In the genomic region with DNA sequence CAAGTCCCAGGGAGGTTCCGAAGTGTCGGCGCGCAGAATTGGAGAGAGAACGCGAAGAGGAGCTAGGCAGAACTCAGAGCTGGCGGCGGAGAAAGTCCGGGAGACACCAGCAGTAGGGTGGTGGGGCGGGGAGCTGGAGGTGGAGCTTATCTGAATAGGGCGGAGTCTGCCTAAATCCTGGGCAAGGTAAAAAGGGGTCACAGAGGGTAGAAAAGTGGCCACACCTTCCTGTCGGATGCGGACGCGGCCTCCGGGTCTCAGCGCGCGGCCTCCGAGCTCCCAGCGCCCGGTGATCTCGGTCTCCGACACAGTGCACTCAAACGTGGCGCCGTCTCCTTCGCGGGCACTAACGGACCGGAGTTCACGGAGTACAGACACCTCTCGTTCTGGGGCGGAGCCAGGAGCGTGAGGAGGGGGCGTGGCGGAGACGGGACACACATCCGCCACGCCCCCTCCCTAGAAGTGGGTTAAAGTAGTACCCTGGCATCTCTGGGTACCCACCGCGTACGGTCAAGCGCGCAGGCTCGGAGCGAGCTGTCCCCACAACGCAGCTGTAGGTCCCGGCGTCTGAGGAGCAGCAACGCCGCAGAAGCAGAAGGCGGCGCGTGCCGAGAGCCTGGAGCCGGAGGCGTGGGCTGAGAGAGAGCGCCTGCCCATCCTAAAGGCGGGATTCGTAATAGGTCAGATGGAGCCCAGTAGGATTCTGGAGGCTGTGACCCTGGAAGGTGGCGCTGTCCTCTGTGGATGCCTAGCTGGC, we compare ENCODE assay signal across 9 mouse cellular contexts. TPM values are rescaled to one million over a fixed set of nuclear protein-coding genes. Genes with fewer than 3 reads are reported as not detected.
DNase-seq lines count a peak whose midpoint lies in the region; ATAC-seq and TF ChIP-seq lines count a peak whose summit lies in the region.
"Had no signal": no experiment of that assay in that cellular context is flagged by ENCODE, and none has a peak within 500 bp of the region (broad histone marks: within the 10 kb centered on the region; RNA-seq: fewer than 3 reads in every experiment).

No protein-coding gene starts in this region.

- intact Hi-C loops in heart, postnatal 25 days (cut with DNase I): no loop called here

- DNase-seq in heart, adult 11 months: peak; percentile 93
- no peak for DNase-seq in heart, postnatal 25 days (ENCODE audit: low spot score)
- DNase-seq in cerebellum, adult 9-11 months: peak; percentile 87
- peak; percentile 47 to 61 for DNase-seq in frontal cortex, postnatal 25 days (ENCODE audit: low spot score in 2 of 2)
- DNase-seq in kidney, adult 2 months: peak; percentile 93
- DNase-seq in naive thymus-derived CD4-positive, alpha-beta T cell, adult 2 months (ENCODE audit: low read depth): peak; percentile 79

- peak overlapping the region; percentile 48 for H3K4me3 ChIP-seq in kidney, adult 2 months (ENCODE audit: insufficient read depth, low read depth, low read length)
- H3K4me3 ChIP-seq in liver, embryonic 12.5 days: peak overlapping the region; percentile 51
- peak overlapping the region; percentile 61 for H3K4me3 ChIP-seq in testis, adult 2 months (ENCODE audit: control insufficient read depth, low read depth, low read length)

- no peak overlapping the region for H3K27ac ChIP-seq in kidney, adult 2 months (ENCODE audit: insufficient read depth, low read depth, low read length)
- H3K27ac ChIP-seq in liver, embryonic 12.5 days: no peak overlapping the region
- no peak overlapping the region for H3K27ac ChIP-seq in testis, adult 2 months (ENCODE audit: control insufficient read depth, insufficient read depth, low read depth, low read length)

- H3K27me3 ChIP-seq in kidney, adult 2 months (replicated peaks; ENCODE audit: control insufficient read depth, insufficient read depth, low read length): no peaks in the 10 kb centered on the region
- H3K27me3 ChIP-seq in liver, embryonic 12.5 days (replicated peaks): peaks cover 98% of the 10 kb centered on the region
- no peaks in the 10 kb centered on the region for H3K27me3 ChIP-seq in testis, adult 2 months (ENCODE audit: control insufficient read depth, insufficient read depth, low read length)

- ATAC-seq in liver, embryonic 12.5 days: peak; percentile 63

- H3K36me3 ChIP-seq in kidney, adult 2 months (ENCODE audit: control insufficient read depth, insufficient read depth, low read length): no peaks in the 10 kb centered on the region
- peaks cover 2% of the 10 kb centered on the region; the same call in 1 of the 2 replicates for H3K36me3 ChIP-seq in liver, embryonic 12.5 days
- no peaks in the 10 kb centered on the region for H3K36me3 ChIP-seq in testis, adult 2 months (ENCODE audit: control insufficient read depth, insufficient read depth, low read length)

- H3K9ac ChIP-seq in liver, embryonic 12.5 days: no peak overlapping the region; the same call in 1 of the 2 replicates

- peaks cover 8% of the 10 kb centered on the region for H3K4me1 ChIP-seq in kidney, adult 2 months (ENCODE audit: control insufficient read depth, insufficient read depth, low read length)
- peaks cover 15% of the 10 kb centered on the region for H3K4me1 ChIP-seq in liver, embryonic 12.5 days
- H3K4me1 ChIP-seq in testis, adult 2 months (ENCODE audit: control insufficient read depth, insufficient read depth, low read length): peaks cover 16% of the 10 kb centered on the region

- TF ChIP-seq CTCF in kidney, adult 2 months (conservative IDR thresholded peaks at IDR 0.05; ENCODE audit: insufficient read depth, insufficient read length, low read depth, low read length): no peak
- TF ChIP-seq CTCF in testis, adult 2 months (IDR thresholded peaks at IDR 0.05; ENCODE audit: control insufficient read depth, insufficient read depth, insufficient replicate concordance, low read depth, low read length): no peak

- WGBS in kidney, adult 2 months: 1% methylated on average over 62 of the region's 62 CpGs
- WGBS in liver, embryonic 12.5 days (ENCODE audit: insufficient replicate concordance): 1% methylated on average over 62 of the region's 62 CpGs

- peak overlapping the region; percentile 68 for H3K4me2 ChIP-seq in liver, embryonic 12.5 days

- H3K9me3 ChIP-seq in liver, embryonic 12.5 days (replicated peaks): no peaks in the 10 kb centered on the region
- H3K9me3 ChIP-seq: G1E had no signal

- TF ChIP-seq POLR2A in kidney, adult 2 months (IDR thresholded peaks at IDR 0.05; ENCODE audit: low read depth, low read length): no peak
- TF ChIP-seq POLR2A in testis, adult 2 months (IDR thresholded peaks at IDR 0.05; ENCODE audit: control insufficient read depth, low read depth, low read length): no peak

RNA-seq across cellular contexts. Expression of a gene that starts 8.3 kb away (rescaled TPM):
- under 1 TPM; 0.42 to 0.61 TPM for total RNA-seq in heart, postnatal 25 days (2021)
- polyA plus RNA-seq in kidney, adult 2 months (2012; rRNA removed): 1.3 and 1.8 TPM in 2 replicates
- 0.18 and 0.20 TPM in 2 replicates for polyA plus RNA-seq in liver, embryonic 12.5 days (2016; fragmentation: Nextera tagmentation; extraction: Ambion mirVana)
- polyA plus RNA-seq in testis, adult 2 months (2012; rRNA removed): 7.2 and 8.9 TPM in 2 replicates

RNA-seq across cellular contexts. Expression of a gene that starts 8.5 kb away (rescaled TPM):
- total RNA-seq in heart, postnatal 25 days (2021): 10 to 100 TPM; 26.4 to 28.2 TPM
- polyA plus RNA-seq in kidney, adult 2 months (2012; rRNA removed): 31.6 and 51.9 TPM in 2 replicates
- polyA plus RNA-seq in liver, embryonic 12.5 days (2016; fragmentation: Nextera tagmentation; extraction: Ambion mirVana): 13.0 and 14.5 TPM in 2 replicates
- 39.5 and 40.8 TPM in 2 replicates for polyA plus RNA-seq in testis, adult 2 months (2012; rRNA removed)

RNA-seq across cellular contexts. Expression of a gene that starts 18.7 kb away (rescaled TPM):
- total RNA-seq in heart, postnatal 25 days (2021): 100 to 1,000 TPM; 147 to 150 TPM
- polyA plus RNA-seq in kidney, adult 2 months (2012; rRNA removed): 6.4 and 8.9 TPM in 2 replicates
- polyA plus RNA-seq in liver, embryonic 12.5 days (2016; fragmentation: Nextera tagmentation; extraction: Ambion mirVana): 25.2 and 27.9 TPM in 2 replicates
- polyA plus RNA-seq in testis, adult 2 months (2012; rRNA removed): 46.0 and 47.0 TPM in 2 replicates
- polyA plus RNA-seq: G1E had no signal

RNA-seq across cellular contexts. Expression of a gene that starts 19.3 kb away (rescaled TPM):
- total RNA-seq in heart, postnatal 25 days (2021): 1 to 10 TPM; 4.8 to 5.0 TPM
- 3.9 and 6.5 TPM in 2 replicates for polyA plus RNA-seq in kidney, adult 2 months (2012; rRNA removed)
- 1.1 and 1.2 TPM in 2 replicates for polyA plus RNA-seq in liver, embryonic 12.5 days (2016; fragmentation: Nextera tagmentation; extraction: Ambion mirVana)
- polyA plus RNA-seq in testis, adult 2 months (2012; rRNA removed): 160 and 210 TPM in 2 replicates
- total RNA-seq: G1E had no signal
- polyA plus RNA-seq: G1E had no signal

RNA-seq across cellular contexts. Expression of a gene that starts 33.7 kb away (rescaled TPM):
- 1 to 10 TPM; 8.9 to 9.2 TPM for total RNA-seq in heart, postnatal 25 days (2021)
- 15.5 and 21.0 TPM in 2 replicates for polyA plus RNA-seq in kidney, adult 2 months (2012; rRNA removed)
- 10.2 and 10.5 TPM in 2 replicates for polyA plus RNA-seq in liver, embryonic 12.5 days (2016; fragmentation: Nextera tagmentation; extraction: Ambion mirVana)
- polyA plus RNA-seq in testis, adult 2 months (2012; rRNA removed): 22.4 and 24.2 TPM in 2 replicates
